Mouse (Mus musculus) small intestine, adult 2 months (tissue): Measurements from ENCODE around the gene Zc3hc1. TPM values are rescaled to one million over a fixed set of nuclear protein-coding genes. Genes with fewer than 3 reads are reported as not detected.

Source experiments
- H3K27ac ChIP-seq: fragments of 200-500 bp; 2 replicates; pipeline ENCODE4 v1.5.1; 2012; ENCODE audit warnings: low read depth, low read length, control low read depth, inconsistent platforms; ENCODE audit not compliant: insufficient read depth
- H3K27me3 ChIP-seq: fragments of 200-500 bp; 2 replicates; pipeline ENCODE4 v1.6.1; 2012; ENCODE audit warnings: mild to moderate bottlenecking, moderate library complexity, low read length, inconsistent platforms; ENCODE audit not compliant: control insufficient read depth, insufficient read depth
- H3K36me3 ChIP-seq: fragments of 200-500 bp; 2 replicates; pipeline ENCODE4 v1.6.1; 2012; ENCODE audit warnings: mild to moderate bottlenecking, low read length, control low read depth, inconsistent platforms; ENCODE audit not compliant: control insufficient read depth, insufficient read depth
- H3K4me1 ChIP-seq: fragments of 200-500 bp; 2 replicates; pipeline ENCODE4 v1.6.1; 2012; ENCODE audit warnings: low read length, inconsistent platforms, mixed read lengths; ENCODE audit not compliant: control insufficient read depth, insufficient read depth, insufficient read length
- H3K4me3 ChIP-seq: fragments of 200-500 bp; 2 replicates; pipeline ENCODE4 v1.5.1; 2012; ENCODE audit warnings: low read depth, mild to moderate bottlenecking, control low read depth, inconsistent platforms, low read length, moderate library complexity
- CTCF ChIP-seq: fragments of 200-500 bp; IDR thresholded peaks from 2 replicates; pipeline ENCODE4 v1.5.1; 2012; ENCODE audit warnings: low read depth, mild to moderate bottlenecking, control low read depth, inconsistent platforms, low read length, moderate library complexity, mixed read lengths; ENCODE audit not compliant: insufficient replicate concordance, insufficient read length; ENCODE audit errors: extremely low read depth
- POLR2A ChIP-seq: fragments of 200-500 bp; IDR thresholded peaks from 2 replicates; pipeline ENCODE4 v1.6.1; 2012; ENCODE audit warnings: low read depth, mild to moderate bottlenecking, control low read depth, inconsistent platforms, low read length, moderate library complexity
- WGBS: fragments of 180-500 bp; shearing (Covaris S2); methylation state at CpG from one replicate; pipeline ENCODE4 v1.1.7; 2018; 5-methylcytosine and 5-hydroxymethylcytosine counted together
- polyA plus RNA-seq: library from polyadenylated mRNA; depleted of rRNA; stranded (reverse); fragments of >200 nt; gene quantifications from 2 replicates; pipeline ENCODE4 v1.2.3, GENCODE M21; 2012

Zc3hc1 gene
- polyA plus RNA-seq, 1 experiment: 5.9 TPM

DNA sequence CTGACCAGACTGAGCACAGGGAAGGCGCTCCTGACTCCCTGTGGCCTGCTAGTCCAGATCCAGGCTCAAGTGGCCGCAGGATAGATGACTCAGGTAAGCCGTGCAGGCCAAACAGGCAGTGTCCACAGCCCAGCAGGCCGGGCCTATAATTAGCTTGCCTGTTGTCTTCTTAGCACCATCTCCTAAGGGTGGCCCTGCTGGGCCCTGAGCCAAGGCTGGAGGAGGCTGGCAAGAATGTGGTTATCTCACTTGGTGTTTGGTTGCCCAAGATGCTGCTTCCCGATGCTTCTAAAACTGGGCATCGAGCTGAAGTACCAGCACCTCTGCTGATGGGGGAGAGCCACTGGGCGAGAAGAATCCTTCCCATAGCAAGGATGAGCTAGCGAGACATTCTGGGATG is 35.1 kb downstream of the Zc3hc1 start:
- 63% methylated on average over 8 of the region's 8 CpGs for WGBS
- TF ChIP-seq CTCF (no peak), POLR2A (no peak)
- no peaks in the 10 kb centered on the region for H3K27me3 ChIP-seq
- H3K4me3 ChIP-seq: no peak overlapping the region
- H3K4me1 ChIP-seq: 0 out of 2 replicates have a peak, but pooled peaks cover 1% of the 10 kb centered on the region
- H3K36me3 ChIP-seq: no peaks in the 10 kb centered on the region
- H3K27ac ChIP-seq: no peak overlapping the region

DNA sequence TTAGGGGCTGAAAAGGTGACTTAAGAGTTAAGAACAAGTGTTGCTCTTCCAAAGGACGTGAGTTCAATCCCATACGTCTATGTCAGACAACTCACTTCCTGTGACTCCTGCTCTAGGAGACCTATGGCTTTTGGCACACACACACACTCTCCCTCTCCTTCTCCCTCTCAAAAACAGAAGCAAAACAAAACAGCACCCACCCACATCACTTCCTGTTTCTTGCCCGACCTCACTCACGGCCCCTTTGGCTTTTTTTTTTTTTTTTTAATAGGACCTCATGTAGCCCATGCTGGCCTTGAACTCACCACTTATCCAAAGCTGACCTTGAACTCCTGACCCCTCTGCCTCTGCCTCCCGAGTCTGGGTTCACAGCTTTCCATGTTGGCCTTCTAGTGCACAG is 36.1 kb downstream of the Zc3hc1 start:
- no peaks in the 10 kb centered on the region for H3K27me3 ChIP-seq
- 47% methylated on average over 5 of the region's 5 CpGs for WGBS

GRCm38 (mm10) chr6:30353661-30354060 is 37.2 kb downstream of the Zc3hc1 start:
- no peak for TF ChIP-seq POLR2A
- no peak for TF ChIP-seq CTCF
- H3K27ac ChIP-seq: no peak overlapping the region
- H3K27me3 ChIP-seq: no peaks in the 10 kb centered on the region
- H3K4me3 ChIP-seq: no peak overlapping the region
- WGBS: 94% methylated on average over 8 of the region's 8 CpGs
- H3K4me1 ChIP-seq: 0 out of 2 replicates have a peak, but pooled peaks cover 1% of the 10 kb centered on the region
- no peaks in the 10 kb centered on the region for H3K36me3 ChIP-seq

More for the DNA sequence above, 36.1 kb downstream of the Zc3hc1 start:
- no peak overlapping the region for H3K4me3 ChIP-seq
- H3K4me1 ChIP-seq: 0 out of 2 replicates have a peak, but pooled peaks cover 1% of the 10 kb centered on the region
- H3K27ac ChIP-seq: no peak overlapping the region
- no peaks in the 10 kb centered on the region for H3K36me3 ChIP-seq
- TF ChIP-seq CTCF (no peak), POLR2A (no peak)

DNA sequence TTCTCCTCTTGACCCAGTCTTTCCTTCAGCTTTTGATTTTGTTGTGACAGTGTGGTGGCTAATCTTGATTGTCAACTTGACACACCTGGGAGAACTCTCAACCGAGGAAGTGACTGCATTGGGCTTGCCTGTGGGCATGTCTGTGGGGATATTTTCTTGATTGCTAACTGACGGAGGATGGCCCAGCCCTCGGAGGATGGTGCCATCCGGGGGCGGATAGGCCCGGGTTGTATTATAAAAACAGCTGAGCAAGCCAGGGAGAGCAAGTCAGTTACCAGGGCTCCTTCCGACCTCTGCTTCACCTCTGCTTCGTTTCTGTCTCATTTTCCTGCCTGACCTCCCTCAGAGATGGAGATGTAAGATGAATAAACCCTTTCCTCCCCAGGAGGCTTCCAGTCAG is 38.1 kb downstream of the Zc3hc1 start:
- TF ChIP-seq POLR2A (no peak), CTCF (no peak)
- Histone ChIP-seq H3K36me3 (no peaks in the 10 kb centered on the region), H3K4me1 (0 out of 2 replicates have a peak, but pooled peaks cover 1% of the 10 kb centered on the region), H3K4me3 (no peak overlapping the region), H3K27ac (no peak overlapping the region), H3K27me3 (no peaks in the 10 kb centered on the region)
- WGBS: 60% methylated on average over 8 of the region's 8 CpGs

GRCm38 (mm10) chr6:30351290-30351689 is 39.5 kb downstream of the Zc3hc1 start:
- Histone ChIP-seq H3K36me3 (no peaks in the 10 kb centered on the region), H3K27ac (no peak overlapping the region), H3K4me3 (no peak overlapping the region), H3K4me1 (no peaks in the 10 kb centered on the region), H3K27me3 (no peaks in the 10 kb centered on the region)
- TF ChIP-seq CTCF: no peak
- WGBS: 47% methylated on average over 9 of the region's 9 CpGs

DNA sequence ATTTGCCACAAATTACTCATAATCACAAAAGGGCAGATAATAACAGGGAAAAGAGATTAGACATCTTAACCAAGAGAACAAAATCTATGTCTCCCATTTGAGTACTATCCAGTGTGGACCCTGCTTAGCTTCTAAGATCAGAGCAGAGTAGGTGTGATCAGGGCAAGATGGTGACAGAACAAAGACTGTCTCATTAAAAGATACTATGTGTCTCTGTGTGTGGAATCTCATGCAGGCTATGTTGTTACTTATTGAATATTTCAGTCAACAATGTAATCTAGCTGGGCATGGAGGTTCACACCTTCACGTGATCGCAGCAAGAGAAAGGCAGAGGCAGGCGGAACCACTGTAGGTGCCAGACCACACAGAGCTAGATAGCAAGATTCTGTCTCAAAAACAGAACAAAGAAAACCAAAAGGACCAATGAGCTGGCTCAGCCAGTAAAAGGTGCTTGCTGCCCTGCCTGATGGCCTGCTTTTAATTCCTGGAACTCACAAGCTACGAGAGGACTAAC is 43.5 kb downstream of the Zc3hc1 start:
- H3K4me1 ChIP-seq: no peaks in the 10 kb centered on the region
- H3K27ac ChIP-seq: no peak overlapping the region
- H3K4me3 ChIP-seq: no peak overlapping the region
- TF ChIP-seq CTCF (no peak), POLR2A (no peak)
- H3K27me3 ChIP-seq: no peaks in the 10 kb centered on the region
- H3K36me3 ChIP-seq: no peaks in the 10 kb centered on the region
- WGBS: 90% methylated on average over 4 of the region's 4 CpGs

DNA sequence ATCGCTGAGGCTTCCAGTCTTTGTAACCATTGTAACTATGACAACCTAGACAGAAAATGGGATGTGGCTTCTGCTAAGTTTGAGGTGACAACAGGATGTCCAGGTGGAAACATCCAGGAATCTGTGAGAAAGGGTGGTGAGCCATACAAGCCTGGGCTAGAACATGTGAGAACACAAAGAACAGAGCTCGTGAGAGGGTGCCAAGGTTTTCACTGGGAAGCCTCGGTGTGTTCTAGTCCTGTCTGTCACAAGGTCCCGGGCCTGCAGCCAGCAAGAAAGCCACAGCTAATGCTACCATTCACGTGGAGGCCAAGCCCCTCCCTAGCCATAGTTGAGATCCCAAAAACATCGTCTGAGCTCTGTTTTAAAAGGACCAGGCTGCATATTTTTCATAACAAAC is 44.1 kb downstream of the Zc3hc1 start:
- no peaks in the 10 kb centered on the region for H3K27me3 ChIP-seq
- H3K4me3 ChIP-seq: no peak overlapping the region
- no peaks in the 10 kb centered on the region for H3K36me3 ChIP-seq
- no peak overlapping the region for H3K27ac ChIP-seq
- H3K4me1 ChIP-seq: no peaks in the 10 kb centered on the region
- no peak for TF ChIP-seq CTCF
- no peak for TF ChIP-seq POLR2A
- WGBS: 49% methylated on average over 6 of the region's 6 CpGs
